Mouse (Mus musculus) liver, embryonic 15.5 days (tissue): Measurements from ENCODE around the gene Aldh3a1. TPM values are rescaled to one million over a fixed set of nuclear protein-coding genes. Genes with fewer than 3 reads are reported as not detected.

Experiments used
- ATAC-seq: fragments of 200-750 bp; cut with Nextera tagmentation; 2 replicates; pipeline ENCODE4 v1.8.0; 2017; ENCODE audit warnings: moderate number of reproducible peaks, mild to moderate bottlenecking, moderate library complexity; ENCODE audit not compliant: insufficient read depth
- H3K27ac ChIP-seq: fragments of 300-500 bp; sonication (generic); replicated peaks from 2 replicates; pipeline ENCODE4 v1.5.1; 2015; ENCODE audit warnings: mild to moderate bottlenecking, inconsistent platforms
- H3K27me3 ChIP-seq: fragments of 300-500 bp; sonication (generic); 2 replicates; pipeline ENCODE4 v1.6.1; 2015; ENCODE audit warnings: mild to moderate bottlenecking, inconsistent platforms
- H3K36me3 ChIP-seq: fragments of 300-500 bp; sonication (generic); replicated peaks from 2 replicates; pipeline ENCODE4 v1.6.1; 2015; ENCODE audit warnings: moderate library complexity, mild to moderate bottlenecking, inconsistent platforms
- H3K4me1 ChIP-seq: fragments of 300-500 bp; sonication (generic); replicated peaks from 2 replicates; pipeline ENCODE4 v1.6.1; 2015; ENCODE audit warnings: inconsistent platforms
- H3K4me2 ChIP-seq: fragments of 300-500 bp; sonication (generic); 2 replicates; pipeline ENCODE4 v1.6.1; 2015; ENCODE audit warnings: moderate library complexity, mild to moderate bottlenecking, inconsistent platforms
- H3K4me3 ChIP-seq: fragments of 300-500 bp; sonication (generic); replicated peaks from 2 replicates; pipeline ENCODE4 v1.5.1; 2015; ENCODE audit warnings: mild to moderate bottlenecking, inconsistent platforms
- H3K9ac ChIP-seq: fragments of 300-500 bp; sonication (generic); 2 replicates; pipeline ENCODE4 v1.6.1; 2015; ENCODE audit warnings: moderate library complexity, mild to moderate bottlenecking, inconsistent platforms
- H3K9me3 ChIP-seq: fragments of 300-500 bp; sonication (generic); replicated peaks from 2 replicates; pipeline ENCODE4 v1.6.1; 2016; ENCODE audit warnings: inconsistent platforms
- WGBS: fragments of 180-500 bp; shearing (Covaris S2); methylation state at CpG from one replicate; pipeline ENCODE4 v1.1.7; 2015; ENCODE audit warnings: mixed read lengths; ENCODE audit not compliant: insufficient replicate concordance; 5-methylcytosine and 5-hydroxymethylcytosine counted together
- polyA plus RNA-seq: library from polyadenylated mRNA; unstranded; fragments of >200 nt; fragmentation: Nextera tagmentation; extraction: Ambion mirVana; gene quantifications from 2 replicates; pipeline ENCODE4 v1.2.1, GENCODE M21; 2015

The Aldh3a1 gene
- polyA plus RNA-seq, 1 experiment from 2014 or later = 0.14 TPM

- Histone ChIP-seq H3K4me1 (no peaks in the 10 kb centered on the region), H3K9ac (no peak overlapping the region), H3K27ac (no peak overlapping the region), H3K4me2 (no peak overlapping the region), H3K36me3 (no peaks in the 10 kb centered on the region), H3K27me3 (peaks cover 14% of the 10 kb centered on the region; the same call in 1 of the 2 replicates), H3K9me3 (no peaks in the 10 kb centered on the region), H3K4me3 (no peak overlapping the region)
- no peak for ATAC-seq
- 66% methylated on average over 14 of the region's 14 CpGs for WGBS
These were observed 10.6 kb upstream of the Aldh3a1 start for GRCm38 (mm10) chr11:61196616-61197353.

- Histone ChIP-seq H3K4me1 (no peaks in the 10 kb centered on the region), H3K9me3 (no peaks in the 10 kb centered on the region), H3K36me3 (no peaks in the 10 kb centered on the region), H3K27ac (no peak overlapping the region), H3K4me2 (no peak overlapping the region), H3K9ac (no peak overlapping the region), H3K27me3 (peaks cover 14% of the 10 kb centered on the region), H3K4me3 (no peak overlapping the region)
- ATAC-seq = no peak
These were observed 9.4 kb upstream of the Aldh3a1 start for GRCm38 (mm10) chr11:61197935-61198334.

- WGBS = 46% methylated on average over 4 of the region's 4 CpGs
- Histone ChIP-seq H3K36me3 (no peaks in the 10 kb centered on the region), H3K27ac (no peak overlapping the region), H3K4me2 (no peak overlapping the region), H3K4me3 (no peak overlapping the region), H3K9me3 (no peaks in the 10 kb centered on the region), H3K4me1 (no peaks in the 10 kb centered on the region), H3K27me3 (peaks cover under 1% of the 10 kb centered on the region), H3K9ac (no peak overlapping the region)
- no peak for ATAC-seq
These were observed 7.5 kb upstream of the Aldh3a1 start for GRCm38 (mm10) chr11:61199620-61200362.

- H3K4me1 ChIP-seq = no peaks in the 10 kb centered on the region
- no peaks in the 10 kb centered on the region for H3K36me3 ChIP-seq
- no peaks in the 10 kb centered on the region for H3K9me3 ChIP-seq
- WGBS = 58% methylated on average over 6 of the region's 6 CpGs
- ATAC-seq = no peak
- H3K27ac ChIP-seq = no peak overlapping the region
- H3K4me3 ChIP-seq = no peak overlapping the region
- H3K9ac ChIP-seq = no peak overlapping the region
- H3K27me3 ChIP-seq = no peaks in the 10 kb centered on the region; the same call in 1 of the 2 replicates
- H3K4me2 ChIP-seq = no peak overlapping the region
These were observed 5.2 kb upstream of the Aldh3a1 start for GRCm38 (mm10) chr11:61202186-61202585.

GRCm38 (mm10) chr11:61202810-61203209, 4.5 kb upstream of the Aldh3a1 start:
- Histone ChIP-seq H3K27ac (no peak overlapping the region), H3K4me2 (no peak overlapping the region), H3K4me1 (no peaks in the 10 kb centered on the region), H3K36me3 (no peaks in the 10 kb centered on the region), H3K27me3 (no peaks in the 10 kb centered on the region; the same call in 1 of the 2 replicates), H3K9me3 (no peaks in the 10 kb centered on the region), H3K4me3 (no peak overlapping the region), H3K9ac (no peak overlapping the region)
- ATAC-seq = no peak
- WGBS = 51% methylated on average over 2 of the region's 2 CpGs

GRCm38 (mm10) chr11:61205167-61205950, 2.0 kb upstream of the Aldh3a1 start:
- Histone ChIP-seq H3K36me3 (no peaks in the 10 kb centered on the region), H3K9ac (no peak overlapping the region), H3K4me1 (no peaks in the 10 kb centered on the region), H3K4me3 (no peak overlapping the region), H3K27me3 (no peaks in the 10 kb centered on the region; the same call in none of the 2 replicates), H3K27ac (no peak overlapping the region), H3K9me3 (no peaks in the 10 kb centered on the region), H3K4me2 (no peak overlapping the region)
- WGBS = 75% methylated on average over 10 of the region's 10 CpGs
- no peak for ATAC-seq

- H3K4me1 ChIP-seq = no peaks in the 10 kb centered on the region
- H3K9ac ChIP-seq = no peak overlapping the region
- H3K36me3 ChIP-seq = no peaks in the 10 kb centered on the region
- no peak overlapping the region for H3K27ac ChIP-seq
- H3K4me2 ChIP-seq = no peak overlapping the region
- peaks cover 5% of the 10 kb centered on the region for H3K27me3 ChIP-seq
- H3K9me3 ChIP-seq = no peaks in the 10 kb centered on the region
- 91% methylated on average over 3 of the region's 3 CpGs for WGBS
- no peak overlapping the region for H3K4me3 ChIP-seq
- no peak for ATAC-seq
These were observed 1.2 kb upstream of the Aldh3a1 start for GRCm38 (mm10) chr11:61206136-61206535.

GRCm38 (mm10) chr11:61208316-61208715, 979 bp downstream of the Aldh3a1 start:
- H3K4me1 ChIP-seq = no peaks in the 10 kb centered on the region
- no peak overlapping the region for H3K4me3 ChIP-seq
- no peak overlapping the region for H3K9ac ChIP-seq
- no peaks in the 10 kb centered on the region for H3K9me3 ChIP-seq
- no peak for ATAC-seq
- H3K27ac ChIP-seq = no peak overlapping the region
- 53% methylated on average over 10 of the region's 10 CpGs for WGBS
- peaks cover 26% of the 10 kb centered on the region for H3K27me3 ChIP-seq
- no peaks in the 10 kb centered on the region for H3K36me3 ChIP-seq
- H3K4me2 ChIP-seq = no peak overlapping the region

GRCm38 (mm10) chr11:61212102-61212501, 4.8 kb downstream of the Aldh3a1 start:
- Histone ChIP-seq H3K27me3 (peaks cover 32% of the 10 kb centered on the region), H3K27ac (no peak overlapping the region), H3K4me3 (no peak overlapping the region), H3K4me1 (no peaks in the 10 kb centered on the region), H3K4me2 (no peak overlapping the region), H3K9me3 (no peaks in the 10 kb centered on the region), H3K9ac (no peak overlapping the region), H3K36me3 (no peaks in the 10 kb centered on the region)
- ATAC-seq = no peak
- 27% methylated on average over 20 of the region's 20 CpGs for WGBS

GRCm38 (mm10) chr11:61215936-61216335, 8.6 kb downstream of the Aldh3a1 start:
- H3K27me3 ChIP-seq = peaks cover 29% of the 10 kb centered on the region
- no peak overlapping the region for H3K27ac ChIP-seq
- ATAC-seq = no peak
- WGBS = 63% methylated on average over 3 of the region's 3 CpGs
- no peak overlapping the region for H3K4me2 ChIP-seq
- no peaks in the 10 kb centered on the region for H3K9me3 ChIP-seq
- no peaks in the 10 kb centered on the region for H3K36me3 ChIP-seq
- no peaks in the 10 kb centered on the region for H3K4me1 ChIP-seq
- H3K4me3 ChIP-seq = no peak overlapping the region
- H3K9ac ChIP-seq = no peak overlapping the region
